Mouse (Mus musculus) cortical plate, adult 2 months (tissue): ENCODE results near the gene Ube3c.

Experiments
- CTCF ChIP-seq: fragments of 200-500 bp; IDR thresholded peaks from 2 replicates; pipeline ENCODE4 v1.5.1; 2011; ENCODE audit warnings: mild to moderate bottlenecking, control low read depth, low read length; ENCODE audit not compliant: insufficient read depth; ENCODE audit errors: extremely low read depth
- POLR2A ChIP-seq: fragments of 200-500 bp; IDR thresholded peaks from 2 replicates; pipeline ENCODE4 v1.6.1; 2011; ENCODE audit warnings: mild to moderate bottlenecking, low read length, control low read depth; ENCODE audit not compliant: insufficient read depth; ENCODE audit errors: extremely low read depth

DNA sequence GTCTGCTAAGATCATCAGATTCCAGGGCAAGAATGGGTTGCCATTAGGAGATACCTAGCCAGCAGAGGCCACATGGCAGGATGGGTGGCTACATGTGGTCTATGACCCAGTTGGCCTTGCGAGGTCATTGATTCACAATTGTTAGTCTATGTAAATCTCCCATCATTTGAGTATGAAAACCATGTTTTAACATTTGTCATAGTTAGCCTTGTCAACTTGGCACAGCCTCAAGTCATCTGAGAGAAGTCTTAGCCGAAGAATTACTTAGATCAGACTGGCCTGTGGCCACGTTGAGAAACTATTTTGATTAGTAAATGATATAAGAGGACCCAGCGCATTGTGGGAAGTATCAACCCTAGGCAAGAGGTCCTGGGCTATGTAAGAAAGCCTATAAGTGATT is 138.2 kb downstream of the Ube3c start:
- TF ChIP-seq CTCF (no peak), POLR2A (no peak)
